Mouse (Mus musculus): ENCODE data around the gene Mamdc2.

Gene Mamdc2

DNA sequence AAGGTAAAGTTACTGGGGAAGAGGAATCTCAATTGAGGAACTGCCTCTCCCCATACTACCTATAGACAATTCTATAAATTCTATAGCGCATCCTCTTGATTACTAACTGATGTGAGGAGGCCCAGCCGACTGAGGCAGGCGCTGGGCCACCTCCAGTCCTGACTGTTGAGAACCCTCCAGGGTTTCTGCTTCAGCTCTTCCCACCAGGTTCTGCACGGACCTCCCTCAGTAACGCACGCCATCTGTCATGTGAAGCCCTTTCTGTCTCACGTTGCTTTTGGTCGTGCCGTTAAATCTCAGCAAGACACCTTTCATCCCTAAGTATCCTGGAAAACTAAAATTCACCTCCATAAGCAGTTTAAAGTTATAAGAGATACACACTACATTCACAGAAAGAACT lies 191.5 kb downstream of the Mamdc2 start:
- DNase-seq, result no peak

Data from kidney, postnatal 14 days (tissue).